Mouse (Mus musculus) lung, adult 2 months (tissue): ENCODE data around the gene Tmem158.

ENCODE experiments used
- CTCF ChIP-seq: fragments of 200-500 bp; IDR thresholded peaks from 2 replicates; pipeline ENCODE4 v1.5.1; 2011; ENCODE audit warnings: mild to moderate bottlenecking, low read length, control low read depth; ENCODE audit not compliant: insufficient read depth
- POLR2A ChIP-seq: fragments of 200-500 bp; IDR thresholded peaks from 2 replicates; pipeline ENCODE4 v1.6.1; 2011; ENCODE audit warnings: low read depth, mild to moderate bottlenecking, control low read depth, low read length, borderline replicate concordance; ENCODE audit errors: extremely low read depth

DNA sequence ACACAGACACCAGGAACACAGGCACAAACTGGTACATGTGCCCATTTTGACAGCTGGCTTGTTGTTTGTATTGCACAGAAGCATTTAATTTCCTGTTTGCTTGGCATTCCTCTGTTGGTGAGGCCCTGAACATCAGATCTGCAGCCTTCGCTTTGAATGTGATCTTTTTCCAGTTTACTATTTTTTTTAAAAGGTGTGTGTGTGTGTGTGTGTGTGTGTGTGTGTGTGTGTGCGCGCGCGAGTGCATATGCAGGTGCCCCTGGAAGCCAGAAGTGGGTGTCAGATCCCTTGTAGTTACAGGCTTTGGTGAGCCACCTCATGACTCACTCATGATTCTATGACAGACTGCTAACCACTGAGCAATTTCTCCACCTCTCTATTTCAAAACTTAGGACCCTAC is 20.3 kb downstream of the Tmem158 start:
- TF ChIP-seq POLR2A: no peak
- TF ChIP-seq CTCF: no peak
